In genomic region chr1:126993061-126993640, GRCm38 (mm10) we compare ENCODE assay signal across 8 mouse cellular contexts.
DNase-seq lines count a peak whose midpoint lies in the region; ATAC-seq lines count a peak whose summit lies in the region.

No protein-coding gene starts in this region.

- DNase-seq in heart, adult 8-10 months (ENCODE audit: low spot score), result peak; percentile 28
- DNase-seq in adipocyte (ENCODE audit: low spot score), result peak; percentile 43
- DNase-seq in forebrain, embryonic 11.5 days (ENCODE audit: low spot score), result peak; percentile 56
- peak; percentile 55 for DNase-seq in induced T-regulatory cell, adult 2 months (ENCODE audit: low read depth)
- DNase-seq in limb, embryonic 11.5 days (ENCODE audit: low spot score), result peak; percentile 54
- peak; percentile 53 for DNase-seq in neural tube, embryonic 10.5 days (ENCODE audit: extremely low spot score, low spot score)
- DNase-seq in urinary bladder, postnatal 25 days (ENCODE audit: low spot score), result no peak

- no peaks in the 10 kb centered on the region for H3K9me3 ChIP-seq in heart, embryonic 12.5 days (replicated peaks)
- H3K9me3 ChIP-seq in forebrain, embryonic 11.5 days (ENCODE audit: control insufficient read depth, low read length), result no peaks in the 10 kb centered on the region
- H3K9me3 ChIP-seq in limb, embryonic 11.5 days (ENCODE audit: control insufficient read depth, low read length), result no peaks in the 10 kb centered on the region

- H3K4me3 ChIP-seq in heart, embryonic 12.5 days, result no peak overlapping the region
- H3K4me3 ChIP-seq in forebrain, embryonic 11.5 days (ENCODE audit: low read depth, low read length), result no peak overlapping the region
- H3K4me3 ChIP-seq in limb, embryonic 11.5 days (ENCODE audit: low read depth, low read length), result no peak overlapping the region

- H3K27me3 ChIP-seq in heart, embryonic 12.5 days (replicated peaks), result no peaks in the 10 kb centered on the region
- H3K27me3 ChIP-seq in forebrain, embryonic 11.5 days (ENCODE audit: control insufficient read depth, insufficient read depth, low read length), result no peaks in the 10 kb centered on the region
- no peaks in the 10 kb centered on the region for H3K27me3 ChIP-seq in limb, embryonic 11.5 days (ENCODE audit: control insufficient read depth, insufficient read depth, low read length)

- no peak overlapping the region for H3K27ac ChIP-seq in heart, embryonic 12.5 days (ENCODE audit: poor library complexity, severe bottlenecking)
- H3K27ac ChIP-seq in forebrain, embryonic 11.5 days (ENCODE audit: low read depth, low read length), result no peak overlapping the region
- no peak overlapping the region for H3K27ac ChIP-seq in limb, embryonic 11.5 days (replicated peaks; ENCODE audit: low read depth, low read length)

- H3K4me2 ChIP-seq in heart, embryonic 12.5 days, result no peak overlapping the region
- no peak overlapping the region for H3K4me2 ChIP-seq in forebrain, embryonic 11.5 days (ENCODE audit: low read depth, low read length, severe bottlenecking)
- no peak overlapping the region for H3K4me2 ChIP-seq in limb, embryonic 11.5 days (ENCODE audit: low read depth, severe bottlenecking)

- H3K9ac ChIP-seq in heart, embryonic 12.5 days, result no peak overlapping the region
- no peak overlapping the region for H3K9ac ChIP-seq in forebrain, embryonic 11.5 days (ENCODE audit: low read length)
- H3K9ac ChIP-seq in limb, embryonic 11.5 days (ENCODE audit: low read length), result no peak overlapping the region

- no peaks in the 10 kb centered on the region for H3K4me1 ChIP-seq in heart, embryonic 12.5 days (replicated peaks)
- no peaks in the 10 kb centered on the region for H3K4me1 ChIP-seq in forebrain, embryonic 11.5 days (replicated peaks; ENCODE audit: control insufficient read depth, insufficient read depth, low read length)
- H3K4me1 ChIP-seq in limb, embryonic 11.5 days (ENCODE audit: control insufficient read depth, insufficient read depth, low read length), result no peaks in the 10 kb centered on the region

- H3K36me3 ChIP-seq in heart, embryonic 12.5 days, result no peaks in the 10 kb centered on the region
- H3K36me3 ChIP-seq in forebrain, embryonic 11.5 days (ENCODE audit: control insufficient read depth, insufficient read depth, low read length), result no peaks in the 10 kb centered on the region
- H3K36me3 ChIP-seq in limb, embryonic 11.5 days (ENCODE audit: control insufficient read depth, insufficient read depth, low read length), result no peaks in the 10 kb centered on the region

- ATAC-seq in heart, embryonic 12.5 days (ENCODE audit: insufficient number of reproducible peaks, low FRiP score), result no peak
- ATAC-seq in forebrain, embryonic 11.5 days (replicated peaks; ENCODE audit: low FRiP score), result peak; percentile 74
- ATAC-seq in limb, embryonic 11.5 days (ENCODE audit: insufficient number of reproducible peaks, low FRiP score, low TSS enrichment, low read depth), result 0 out of 2 replicates have a peak, but pooled peaks have one; percentile 11

- 74% methylated on average over 1 of the region's 1 CpGs for WGBS in heart, embryonic 12.5 days
- 86% methylated on average over 1 of the region's 1 CpGs for WGBS in forebrain, embryonic 11.5 days
- 86% methylated on average over 1 of the region's 1 CpGs for WGBS in limb, embryonic 11.5 days
